Mouse (Mus musculus) heart, embryonic 16.5 days (tissue): ENCODE measurements around the gene Dars. TPM values are rescaled to one million over a fixed set of nuclear protein-coding genes. Genes with fewer than 3 reads are reported as not detected.

Source experiments
- ATAC-seq: fragments of 200-750 bp; cut with Nextera tagmentation; replicated peaks from 2 replicates; pipeline ENCODE4 v1.8.0; 2017; ENCODE audit warnings: moderate number of reproducible peaks; ENCODE audit not compliant: insufficient read depth, low FRiP score; ENCODE audit errors: extremely low read depth
- H3K27ac ChIP-seq: fragments of 300-500 bp; sonication (generic); 2 replicates; pipeline ENCODE4 v1.5.1; 2014; ENCODE audit warnings: mild to moderate bottlenecking, low read length, control low read depth, moderate library complexity
- H3K27me3 ChIP-seq: fragments of 300-500 bp; sonication (generic); 2 replicates; pipeline ENCODE4 v1.6.1; 2014; ENCODE audit warnings: low read length, mixed read lengths; ENCODE audit not compliant: control insufficient read depth, insufficient read depth
- H3K36me3 ChIP-seq: fragments of 300-500 bp; sonication (generic); 2 replicates; pipeline ENCODE4 v1.6.1; 2014; ENCODE audit not compliant: control insufficient read depth, insufficient read depth
- H3K4me1 ChIP-seq: fragments of 300-500 bp; sonication (generic); 2 replicates; pipeline ENCODE4 v1.6.1; 2014; ENCODE audit warnings: low read length, mixed read lengths; ENCODE audit not compliant: control insufficient read depth, insufficient read depth
- H3K4me2 ChIP-seq: fragments of 300-500 bp; sonication (generic); 2 replicates; pipeline ENCODE4 v1.6.1; 2014; ENCODE audit warnings: low read depth, mild to moderate bottlenecking, control low read depth, low read length
- H3K4me3 ChIP-seq: fragments of 300-500 bp; sonication (generic); 2 replicates; pipeline ENCODE4 v1.5.1; 2014; ENCODE audit warnings: mild to moderate bottlenecking, control low read depth, low read length
- H3K9ac ChIP-seq: fragments of 300-500 bp; sonication (generic); 2 replicates; pipeline ENCODE4 v1.6.1; 2014; ENCODE audit warnings: low read length, control low read depth
- H3K9me3 ChIP-seq: fragments of 300-500 bp; sonication (generic); replicated peaks from 2 replicates; pipeline ENCODE4 v1.6.1; 2016; ENCODE audit warnings: low read length; ENCODE audit not compliant: control insufficient read depth
- WGBS: fragments of 180-500 bp; shearing (Covaris S2); extraction: QIAGEN DNeasy Blood & Tissue Kit; methylation state at CpG from one replicate; pipeline ENCODE4 v1.1.7; 2014; 5-methylcytosine and 5-hydroxymethylcytosine counted together
- polyA plus RNA-seq: library from polyadenylated mRNA; unstranded; fragments of >200 nt; fragmentation: Nextera tagmentation; extraction: Ambion mirVana; gene quantifications from 2 replicates; pipeline ENCODE4 v1.2.1, GENCODE M21; 2015

Gene Dars
- polyA plus RNA-seq, 1 experiment from 2014 or later, result 121 TPM

- Histone ChIP-seq H3K27ac (no peak overlapping the region), H3K9ac (no peak overlapping the region), H3K4me3 (no peak overlapping the region), H3K9me3 (no peaks in the 10 kb centered on the region), H3K4me2 (no peak overlapping the region), H3K36me3 (peaks cover 19% of the 10 kb centered on the region), H3K4me1 (no peaks in the 10 kb centered on the region), H3K27me3 (no peaks in the 10 kb centered on the region)
- 77% methylated on average over 7 of the region's 7 CpGs for WGBS
- no peak for ATAC-seq
These were observed 44.9 kb downstream of the Dars start for GRCm38 (mm10) chr1:128372143-128372860.

- H3K9ac ChIP-seq, result no peak overlapping the region
- no peak overlapping the region for H3K4me3 ChIP-seq
- no peak for ATAC-seq
- H3K27ac ChIP-seq, result no peak overlapping the region
- H3K4me2 ChIP-seq, result no peak overlapping the region
- H3K9me3 ChIP-seq, result no peaks in the 10 kb centered on the region
- peaks cover 24% of the 10 kb centered on the region for H3K36me3 ChIP-seq
- no peaks in the 10 kb centered on the region for H3K4me1 ChIP-seq
- H3K27me3 ChIP-seq, result no peaks in the 10 kb centered on the region
- 68% methylated on average over 5 of the region's 5 CpGs for WGBS
These were observed 48.3 kb downstream of the Dars start for GRCm38 (mm10) chr1:128368732-128369441.

- no peaks in the 10 kb centered on the region for H3K27me3 ChIP-seq
- peaks cover 27% of the 10 kb centered on the region for H3K4me1 ChIP-seq
- peaks cover 27% of the 10 kb centered on the region for H3K36me3 ChIP-seq
- no peak overlapping the region for H3K4me2 ChIP-seq
- no peaks in the 10 kb centered on the region for H3K9me3 ChIP-seq
- no peak overlapping the region for H3K4me3 ChIP-seq
- H3K9ac ChIP-seq, result peak overlapping the region; percentile 26; the same call in 1 of the 2 replicates
- peak overlapping the region; percentile 78; the same call in 1 of the 2 replicates for H3K27ac ChIP-seq
- 35% methylated on average over 2 of the region's 2 CpGs for WGBS
- ATAC-seq, result no peak
These were observed 56.6 kb downstream of the Dars start for GRCm38 (mm10) chr1:128360601-128361000.

- Histone ChIP-seq H3K4me3 (peak within 1 kb of the TSS; percentile 90), H3K27me3 (no peaks in the 10 kb centered on the region), H3K9ac (peak within 1 kb of the TSS; percentile 87), H3K4me2 (peak within 1 kb of the TSS; percentile 76), H3K4me1 (peaks cover 27% of the 10 kb centered on the region), H3K36me3 (peaks cover 27% of the 10 kb centered on the region), H3K27ac (peak within 1 kb of the TSS; percentile 94), H3K9me3 (no peaks in the 10 kb centered on the region)
- 2% methylated on average over 38 of the region's 38 CpGs for WGBS
- ATAC-seq, result peak; percentile 98
These were observed 57.4 kb downstream of the Dars start, which contains the start of gene Mcm6 for GRCm38 (mm10) chr1:128359554-128360376. TSS of gene Mcm6 (minus strand) at chr1:128359664.

- under 1% methylated on average over 35 of the region's 35 CpGs for WGBS
- peaks cover 27% of the 10 kb centered on the region for H3K36me3 ChIP-seq
- peak; percentile 73 for ATAC-seq
These were observed 58.1 kb downstream of the Dars start for GRCm38 (mm10) chr1:128358916-128359553.

GRCm38 (mm10) chr1:128358276-128358675, 58.9 kb downstream of the Dars start:
- peak overlapping the region; percentile 94 for H3K27ac ChIP-seq
- WGBS, result 54% methylated on average over 6 of the region's 6 CpGs
- H3K27me3 ChIP-seq, result no peaks in the 10 kb centered on the region
- peak overlapping the region; percentile 76 for H3K4me2 ChIP-seq
- H3K9ac ChIP-seq, result peak overlapping the region; percentile 87
- peaks cover 33% of the 10 kb centered on the region for H3K36me3 ChIP-seq
- no peak for ATAC-seq
- peaks cover 27% of the 10 kb centered on the region for H3K4me1 ChIP-seq
- H3K9me3 ChIP-seq, result no peaks in the 10 kb centered on the region
- peak overlapping the region; percentile 90 for H3K4me3 ChIP-seq

More at GRCm38 (mm10) chr1:128358916-128359553, 58.1 kb downstream of the Dars start:
- Histone ChIP-seq H3K9me3 (no peaks in the 10 kb centered on the region), H3K4me3 (peak overlapping the region; percentile 90), H3K27ac (peak overlapping the region; percentile 94), H3K4me2 (peak overlapping the region; percentile 76), H3K27me3 (no peaks in the 10 kb centered on the region), H3K4me1 (peaks cover 27% of the 10 kb centered on the region), H3K9ac (peak overlapping the region; percentile 87)

GRCm38 (mm10) chr1:128357452-128357851, 59.7 kb downstream of the Dars start:
- peak overlapping the region; percentile 90 for H3K4me3 ChIP-seq
- H3K36me3 ChIP-seq, result peaks cover 30% of the 10 kb centered on the region
- no peaks in the 10 kb centered on the region for H3K9me3 ChIP-seq
- H3K27ac ChIP-seq, result no peak overlapping the region
- peak overlapping the region; percentile 87 for H3K9ac ChIP-seq
- no peaks in the 10 kb centered on the region for H3K27me3 ChIP-seq
- H3K4me1 ChIP-seq, result peaks cover 27% of the 10 kb centered on the region
- ATAC-seq, result no peak
- WGBS, result 49% methylated on average over 3 of the region's 3 CpGs
- H3K4me2 ChIP-seq, result peak overlapping the region; percentile 76

GRCm38 (mm10) chr1:128353092-128353491, 64.1 kb downstream of the Dars start:
- Histone ChIP-seq H3K27ac (no peak overlapping the region), H3K27me3 (no peaks in the 10 kb centered on the region), H3K4me2 (no peak overlapping the region), H3K36me3 (peaks cover 50% of the 10 kb centered on the region), H3K9me3 (no peaks in the 10 kb centered on the region), H3K4me1 (peaks cover 11% of the 10 kb centered on the region), H3K4me3 (no peak overlapping the region), H3K9ac (no peak overlapping the region)
- 75% methylated on average over 3 of the region's 3 CpGs for WGBS
- ATAC-seq, result no peak
